Mouse (Mus musculus): ENCODE results near the gene Rad51b. TPM values are rescaled to one million over a fixed set of nuclear protein-coding genes. Genes with fewer than 3 reads are reported as not detected.

Gene Rad51b
- polyA plus RNA-seq, 1 experiment from 2014 or later: 8.9 TPM

GRCm38 (mm10) chr12:79609399-79610010 is 312.4 kb downstream of the Rad51b start:
- no peaks in the 10 kb centered on the region for H3K27me3 ChIP-seq (ENCODE audit: insufficient read depth, low read length)
- no peaks in the 10 kb centered on the region for H3K9me3 ChIP-seq (ENCODE audit: low read length)
- no peak overlapping the region for H3K9ac ChIP-seq (replicated peaks; ENCODE audit: low read length)
- H3K27ac ChIP-seq (ENCODE audit: low read length): no peak overlapping the region
- H3K4me1 ChIP-seq (ENCODE audit: insufficient read depth, low read length): peaks cover 36% of the 10 kb centered on the region
- ATAC-seq (ENCODE audit: low FRiP score, low TSS enrichment): no peak
- H3K36me3 ChIP-seq (ENCODE audit: insufficient read depth, low read length): no peaks in the 10 kb centered on the region
- H3K4me3 ChIP-seq (ENCODE audit: low read length): no peak overlapping the region
- no peak overlapping the region for H3K4me2 ChIP-seq (replicated peaks; ENCODE audit: low read depth, low read length)
- WGBS: 85% methylated on average over 8 of the region's 8 CpGs

- H3K36me3 ChIP-seq (ENCODE audit: insufficient read depth, low read length): no peaks in the 10 kb centered on the region
- WGBS: 54% methylated on average over 6 of the region's 6 CpGs
- no peaks in the 10 kb centered on the region for H3K9me3 ChIP-seq (ENCODE audit: low read length)
- H3K4me1 ChIP-seq (ENCODE audit: insufficient read depth, low read length): peaks cover 43% of the 10 kb centered on the region
- no peak overlapping the region for H3K4me2 ChIP-seq (replicated peaks; ENCODE audit: low read depth, low read length)
- no peak overlapping the region for H3K9ac ChIP-seq (replicated peaks; ENCODE audit: low read length)
- no peaks in the 10 kb centered on the region for H3K27me3 ChIP-seq (ENCODE audit: insufficient read depth, low read length)
- no peak for ATAC-seq (ENCODE audit: low FRiP score, low TSS enrichment)
- peak overlapping the region; percentile 47 for H3K27ac ChIP-seq (ENCODE audit: low read length)
- H3K4me3 ChIP-seq (ENCODE audit: low read length): no peak overlapping the region
Measured at GRCm38 (mm10) chr12:79610511-79611103, 313.5 kb downstream of the Rad51b start.

- Histone ChIP-seq H3K9me3 (ENCODE audit: low read length) (no peaks in the 10 kb centered on the region), H3K9ac (replicated peaks; ENCODE audit: low read length) (no peak overlapping the region), H3K4me1 (ENCODE audit: insufficient read depth, low read length) (peaks cover 46% of the 10 kb centered on the region), H3K4me3 (ENCODE audit: low read length) (no peak overlapping the region), H3K27me3 (ENCODE audit: insufficient read depth, low read length) (no peaks in the 10 kb centered on the region), H3K36me3 (ENCODE audit: insufficient read depth, low read length) (no peaks in the 10 kb centered on the region), H3K4me2 (replicated peaks; ENCODE audit: low read depth, low read length) (no peak overlapping the region), H3K27ac (ENCODE audit: low read length) (peak overlapping the region; percentile 47; the same call in 1 of the 2 replicates)
- ATAC-seq (ENCODE audit: low FRiP score, low TSS enrichment): no peak
- WGBS: 92% methylated on average over 2 of the region's 2 CpGs
Measured at GRCm38 (mm10) chr12:79611665-79612064, 314.6 kb downstream of the Rad51b start.

- WGBS: 51% methylated on average over 14 of the region's 14 CpGs
- Histone ChIP-seq H3K36me3 (ENCODE audit: insufficient read depth, low read length) (no peaks in the 10 kb centered on the region), H3K9ac (replicated peaks; ENCODE audit: low read length) (peak overlapping the region; percentile 49), H3K9me3 (ENCODE audit: low read length) (no peaks in the 10 kb centered on the region), H3K4me2 (replicated peaks; ENCODE audit: low read depth, low read length) (no peak overlapping the region), H3K4me3 (ENCODE audit: low read length) (no peak overlapping the region), H3K4me1 (ENCODE audit: insufficient read depth, low read length) (peaks cover 46% of the 10 kb centered on the region), H3K27ac (ENCODE audit: low read length) (peak overlapping the region; percentile 71), H3K27me3 (ENCODE audit: insufficient read depth, low read length) (no peaks in the 10 kb centered on the region)
- peak; percentile 94 for ATAC-seq (ENCODE audit: low FRiP score, low TSS enrichment)
Measured at GRCm38 (mm10) chr12:79612334-79613060, 315.4 kb downstream of the Rad51b start.

GRCm38 (mm10) chr12:79613061-79613788 is 316.1 kb downstream of the Rad51b start:
- Histone ChIP-seq H3K27ac (ENCODE audit: low read length) (peak overlapping the region; percentile 65), H3K9me3 (ENCODE audit: low read length) (no peaks in the 10 kb centered on the region), H3K4me2 (replicated peaks; ENCODE audit: low read depth, low read length) (no peak overlapping the region), H3K36me3 (ENCODE audit: insufficient read depth, low read length) (no peaks in the 10 kb centered on the region), H3K27me3 (ENCODE audit: insufficient read depth, low read length) (no peaks in the 10 kb centered on the region), H3K9ac (replicated peaks; ENCODE audit: low read length) (no peak overlapping the region), H3K4me3 (ENCODE audit: low read length) (no peak overlapping the region), H3K4me1 (ENCODE audit: insufficient read depth, low read length) (peaks cover 46% of the 10 kb centered on the region)
- ATAC-seq (ENCODE audit: low FRiP score, low TSS enrichment): peak; percentile 22; the same call in 1 of the 2 replicates
- WGBS: 84% methylated on average over 8 of the region's 8 CpGs

- no peak overlapping the region for H3K4me3 ChIP-seq (ENCODE audit: low read length)
- WGBS: 66% methylated on average over 9 of the region's 9 CpGs
- no peak overlapping the region for H3K4me2 ChIP-seq (replicated peaks; ENCODE audit: low read depth, low read length)
- no peaks in the 10 kb centered on the region for H3K27me3 ChIP-seq (ENCODE audit: insufficient read depth, low read length)
- H3K36me3 ChIP-seq (ENCODE audit: insufficient read depth, low read length): no peaks in the 10 kb centered on the region
- no peaks in the 10 kb centered on the region for H3K9me3 ChIP-seq (ENCODE audit: low read length)
- H3K27ac ChIP-seq (ENCODE audit: low read length): peak overlapping the region; percentile 80; the same call in 1 of the 2 replicates
- peaks cover 46% of the 10 kb centered on the region for H3K4me1 ChIP-seq (ENCODE audit: insufficient read depth, low read length)
- ATAC-seq (ENCODE audit: low FRiP score, low TSS enrichment): no peak
- H3K9ac ChIP-seq (replicated peaks; ENCODE audit: low read length): no peak overlapping the region
Measured at GRCm38 (mm10) chr12:79613846-79614582, 316.9 kb downstream of the Rad51b start.

- Histone ChIP-seq H3K36me3 (ENCODE audit: insufficient read depth, low read length) (no peaks in the 10 kb centered on the region), H3K27me3 (ENCODE audit: insufficient read depth, low read length) (no peaks in the 10 kb centered on the region), H3K9ac (replicated peaks; ENCODE audit: low read length) (no peak overlapping the region; the same call in 1 of the 2 replicates), H3K27ac (ENCODE audit: low read length) (peak overlapping the region; percentile 80), H3K4me2 (replicated peaks; ENCODE audit: low read depth, low read length) (no peak overlapping the region), H3K4me3 (ENCODE audit: low read length) (no peak overlapping the region), H3K4me1 (ENCODE audit: insufficient read depth, low read length) (peaks cover 41% of the 10 kb centered on the region), H3K9me3 (ENCODE audit: low read length) (no peaks in the 10 kb centered on the region)
- ATAC-seq (ENCODE audit: low FRiP score, low TSS enrichment): no peak
- 54% methylated on average over 2 of the region's 2 CpGs for WGBS
Measured at GRCm38 (mm10) chr12:79614583-79614953, 317.5 kb downstream of the Rad51b start.

- H3K4me1 ChIP-seq (ENCODE audit: insufficient read depth, low read length): peaks cover 35% of the 10 kb centered on the region
- ATAC-seq (ENCODE audit: low FRiP score, low TSS enrichment): no peak
- WGBS: 50% methylated on average over 5 of the region's 5 CpGs
Measured at GRCm38 (mm10) chr12:79615717-79616316, 318.7 kb downstream of the Rad51b start.

GRCm38 (mm10) chr12:79619009-79619408 is 321.9 kb downstream of the Rad51b start:
- Histone ChIP-seq H3K4me3 (ENCODE audit: low read length) (no peak overlapping the region), H3K27ac (ENCODE audit: low read length) (no peak overlapping the region), H3K9me3 (ENCODE audit: low read length) (no peaks in the 10 kb centered on the region), H3K27me3 (ENCODE audit: insufficient read depth, low read length) (no peaks in the 10 kb centered on the region), H3K36me3 (ENCODE audit: insufficient read depth, low read length) (no peaks in the 10 kb centered on the region), H3K4me1 (ENCODE audit: insufficient read depth, low read length) (peaks cover 18% of the 10 kb centered on the region), H3K4me2 (replicated peaks; ENCODE audit: low read depth, low read length) (no peak overlapping the region), H3K9ac (replicated peaks; ENCODE audit: low read length) (no peak overlapping the region)
- 91% methylated on average over 1 of the region's 1 CpGs for WGBS
- ATAC-seq (ENCODE audit: low FRiP score, low TSS enrichment): no peak

More at GRCm38 (mm10) chr12:79615717-79616316, 318.7 kb downstream of the Rad51b start:
- Histone ChIP-seq H3K4me3 (ENCODE audit: low read length) (no peak overlapping the region), H3K36me3 (ENCODE audit: insufficient read depth, low read length) (no peaks in the 10 kb centered on the region), H3K27ac (ENCODE audit: low read length) (peak overlapping the region; percentile 80), H3K9me3 (ENCODE audit: low read length) (no peaks in the 10 kb centered on the region), H3K4me2 (replicated peaks; ENCODE audit: low read depth, low read length) (no peak overlapping the region), H3K9ac (replicated peaks; ENCODE audit: low read length) (no peak overlapping the region), H3K27me3 (ENCODE audit: insufficient read depth, low read length) (no peaks in the 10 kb centered on the region)
